Mouse (Mus musculus): Measurements from ENCODE around the gene Cdc14b.

GRCm38 (mm10) chr13:64156966-64157365 lies 118.1 kb downstream of the Cdc14b start:
- TF ChIP-seq POLR2A (IDR thresholded peaks at IDR 0.05; ENCODE audit: insufficient read depth, low read depth, low read length) (no peak), CTCF (IDR thresholded peaks at IDR 0.05) (no peak)
